Mouse (Mus musculus): ENCODE measurements around the gene Arhgef2.
A peak's percentile ranks its signal among the peaks of the same experiment; 100 is the strongest.
"Not testable (repeated sequence)": the region's sequence is repeated elsewhere in the genome, so short reads cannot be mapped to it uniquely, and the experiment has no call there.

The Arhgef2 gene

DNA sequence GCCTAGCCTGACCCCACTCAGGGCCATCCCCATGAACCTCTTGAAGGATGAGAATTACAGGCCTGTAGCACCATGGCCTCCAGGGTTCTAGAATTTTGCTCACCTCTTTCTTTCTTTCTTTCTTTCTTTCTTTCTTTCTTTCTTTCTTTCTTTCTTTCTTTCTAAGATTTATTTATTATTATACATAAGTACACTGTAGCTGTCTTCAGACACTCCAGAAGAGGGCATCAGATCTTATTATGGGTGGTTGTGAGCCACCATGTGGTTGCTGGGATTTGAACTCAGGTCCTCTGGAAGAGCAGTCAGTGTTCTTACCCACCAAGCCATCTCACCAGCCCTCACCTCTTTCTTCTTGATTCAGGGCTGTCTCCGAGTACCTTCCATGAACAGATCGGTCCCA lies at the start of gene Arhgef2:
TSS of gene Arhgef2 (plus strand) at position 301 of the 400 bp plus-strand sequence.
- not testable (repeated sequence) for ATAC-seq (ENCODE audit: insufficient number of reproducible peaks, low FRiP score, low TSS enrichment)

DNA sequence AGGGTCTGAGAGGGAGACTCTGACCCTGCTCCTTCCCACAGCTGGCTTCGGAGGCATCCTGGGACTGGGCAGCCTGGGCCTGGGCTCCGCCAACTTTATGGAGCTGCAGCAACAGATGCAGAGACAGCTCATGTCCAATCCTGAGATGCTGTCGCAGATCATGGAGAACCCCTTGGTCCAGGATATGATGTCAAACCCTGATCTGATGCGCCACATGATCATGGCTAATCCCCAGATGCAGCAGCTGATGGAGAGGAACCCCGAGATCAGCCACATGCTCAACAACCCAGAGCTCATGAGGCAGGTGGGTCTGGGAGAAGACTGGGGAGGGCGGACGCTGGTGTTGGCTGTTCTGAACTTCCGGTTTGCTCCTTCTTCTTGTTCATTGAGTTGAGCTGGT lies 49.1 kb upstream of the Arhgef2 start:
- ATAC-seq (ENCODE audit: insufficient number of reproducible peaks, low FRiP score, low TSS enrichment) = no peak

DNA sequence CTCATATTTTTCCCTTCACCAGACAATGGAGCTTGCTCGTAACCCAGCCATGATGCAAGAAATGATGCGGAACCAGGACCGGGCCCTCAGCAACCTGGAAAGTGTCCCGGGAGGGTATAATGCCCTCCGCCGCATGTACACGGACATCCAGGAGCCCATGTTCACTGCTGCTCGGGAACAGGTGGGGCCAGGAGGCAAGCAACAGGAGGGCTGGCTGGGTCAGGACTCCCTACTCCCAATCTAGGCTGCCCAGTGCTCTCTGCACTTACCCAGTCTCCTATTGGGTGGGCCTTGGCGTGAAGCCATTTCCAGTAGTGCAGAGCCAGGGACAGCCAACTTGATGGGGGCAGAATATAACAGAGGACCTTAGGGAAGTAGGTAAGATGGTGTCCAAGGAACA lies 46.2 kb upstream of the Arhgef2 start:
- no peak for ATAC-seq (ENCODE audit: insufficient number of reproducible peaks, low FRiP score, low TSS enrichment)

DNA sequence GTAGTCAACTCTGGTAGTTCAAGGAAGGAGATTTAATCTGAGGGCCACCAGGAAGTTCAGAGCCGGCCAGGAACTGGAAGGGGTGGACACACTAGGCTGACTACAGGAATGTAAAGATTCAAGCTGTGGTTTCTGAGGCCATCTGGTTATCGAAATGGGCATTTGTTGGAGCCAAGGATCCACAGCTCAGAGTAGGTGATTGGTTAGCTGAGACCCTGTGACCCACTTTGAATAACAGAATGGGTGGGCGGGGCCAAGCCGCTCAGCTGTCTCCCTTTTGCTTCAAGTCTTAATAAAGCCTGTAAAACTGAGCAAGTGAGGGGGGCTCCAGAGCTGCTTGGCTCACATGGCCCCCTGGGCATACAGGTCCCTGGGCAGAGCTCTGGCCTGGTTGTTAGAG lies 43.8 kb upstream of the Arhgef2 start:
- no peak for ATAC-seq (ENCODE audit: insufficient number of reproducible peaks, low FRiP score, low TSS enrichment)

DNA sequence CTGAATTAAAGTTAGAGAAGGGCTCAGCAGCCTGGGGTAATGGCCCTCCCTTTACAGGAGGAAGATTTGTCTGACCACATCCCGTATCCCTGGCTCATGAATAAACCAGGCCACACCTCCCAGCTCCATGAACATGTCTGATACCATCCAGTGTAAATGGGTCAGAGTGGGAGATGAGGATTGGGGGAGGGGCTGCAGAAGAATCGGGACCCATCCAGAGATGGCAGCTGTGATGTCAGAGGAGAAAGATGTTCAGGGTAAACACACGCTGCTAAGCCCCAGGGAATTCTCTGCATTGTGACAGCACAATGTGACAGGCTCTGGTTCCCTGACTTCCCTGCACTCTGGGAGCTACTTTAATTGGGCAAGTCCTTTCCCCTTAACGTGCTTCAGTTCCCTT lies 42.3 kb upstream of the Arhgef2 start:
- ATAC-seq (ENCODE audit: insufficient number of reproducible peaks, low FRiP score, low TSS enrichment) = no peak

DNA sequence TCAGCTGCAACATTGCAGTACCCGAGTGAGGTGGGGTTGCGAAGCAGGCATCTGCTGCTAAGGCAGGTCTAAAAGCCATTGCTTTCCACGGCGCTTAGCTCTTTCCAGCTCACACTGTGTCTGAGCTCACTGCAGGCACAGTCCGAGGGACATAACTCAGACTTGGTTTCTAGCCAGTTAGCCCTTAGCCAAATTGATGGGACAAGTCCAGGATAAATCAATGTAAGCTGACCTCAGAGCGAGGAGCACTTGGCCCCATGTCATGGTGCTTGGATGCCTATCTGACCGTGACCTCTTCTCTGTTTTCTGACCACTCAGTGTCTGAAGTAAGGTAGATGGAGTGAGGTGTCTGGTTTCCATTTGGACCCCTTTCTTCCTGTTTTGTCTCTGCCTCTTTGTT lies 41.8 kb upstream of the Arhgef2 start:
- ATAC-seq (ENCODE audit: insufficient number of reproducible peaks, low FRiP score, low TSS enrichment) = no peak

DNA sequence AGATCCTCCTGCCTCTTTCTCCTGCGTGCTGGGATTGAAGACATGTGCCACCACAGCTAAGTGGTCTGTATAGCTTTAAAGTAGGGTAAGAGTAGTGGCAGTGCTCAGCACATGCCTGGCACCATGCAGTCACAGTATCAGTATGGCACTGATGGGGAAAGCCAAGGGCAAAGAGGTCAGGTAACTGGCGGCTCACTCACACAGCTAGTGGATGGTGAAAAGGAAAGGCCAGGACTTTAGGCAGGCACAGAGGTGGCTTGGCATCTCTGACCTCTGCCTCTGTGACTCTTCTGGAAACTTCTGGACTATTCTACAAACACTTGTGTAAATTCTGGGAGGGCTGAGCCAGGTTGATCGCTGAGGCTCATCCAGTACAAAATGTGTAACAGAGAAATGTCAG lies 39.6 kb upstream of the Arhgef2 start:
- ATAC-seq (ENCODE audit: insufficient number of reproducible peaks, low FRiP score, low TSS enrichment) = no peak

DNA sequence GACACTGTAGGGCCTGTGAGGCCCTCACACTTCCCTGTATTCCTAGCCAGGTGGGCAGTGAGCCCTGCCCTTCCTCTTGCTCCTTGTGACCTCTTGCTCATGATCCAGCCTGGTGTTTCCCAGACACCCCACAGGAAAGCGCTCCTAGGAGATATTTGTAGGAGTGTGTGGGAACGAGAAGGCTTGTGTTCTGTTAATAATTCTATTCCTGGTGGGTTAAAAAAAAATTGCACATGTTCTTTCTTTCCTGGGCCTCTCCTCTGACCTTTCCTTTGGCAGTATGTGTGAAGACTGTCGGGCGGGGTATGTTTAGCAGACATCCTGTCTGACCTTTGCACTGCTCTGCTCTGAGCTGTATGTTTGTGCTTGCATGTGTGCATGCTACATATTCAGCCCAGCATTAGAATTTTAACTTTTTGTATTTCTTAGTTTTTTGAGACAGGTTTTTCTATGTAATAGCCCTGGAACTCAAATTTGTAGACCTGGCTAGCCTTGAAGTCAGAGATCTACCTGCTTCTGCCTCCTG lies 39.2 kb upstream of the Arhgef2 start:
- no peak for ATAC-seq (ENCODE audit: insufficient number of reproducible peaks, low FRiP score, low TSS enrichment)

DNA sequence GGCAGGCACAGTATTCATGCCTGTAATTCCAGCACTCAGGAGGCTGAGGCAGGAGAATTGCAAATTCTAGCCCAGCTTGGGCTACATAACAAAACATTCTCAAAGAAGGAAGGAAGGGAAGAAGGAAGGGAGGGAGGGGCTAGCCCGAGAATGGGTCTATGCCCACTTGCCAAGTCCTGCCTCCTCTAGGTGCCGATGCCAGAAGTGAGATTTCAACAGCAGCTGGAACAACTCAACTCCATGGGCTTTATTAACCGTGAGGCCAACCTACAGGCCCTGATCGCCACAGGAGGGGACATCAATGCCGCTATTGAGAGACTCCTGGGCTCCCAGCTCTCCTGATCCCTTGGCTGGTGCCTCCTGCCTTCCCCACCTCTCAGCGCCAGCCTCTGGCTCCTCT lies 37.9 kb upstream of the Arhgef2 start:
- ATAC-seq (ENCODE audit: insufficient number of reproducible peaks, low FRiP score, low TSS enrichment) = no peak

DNA sequence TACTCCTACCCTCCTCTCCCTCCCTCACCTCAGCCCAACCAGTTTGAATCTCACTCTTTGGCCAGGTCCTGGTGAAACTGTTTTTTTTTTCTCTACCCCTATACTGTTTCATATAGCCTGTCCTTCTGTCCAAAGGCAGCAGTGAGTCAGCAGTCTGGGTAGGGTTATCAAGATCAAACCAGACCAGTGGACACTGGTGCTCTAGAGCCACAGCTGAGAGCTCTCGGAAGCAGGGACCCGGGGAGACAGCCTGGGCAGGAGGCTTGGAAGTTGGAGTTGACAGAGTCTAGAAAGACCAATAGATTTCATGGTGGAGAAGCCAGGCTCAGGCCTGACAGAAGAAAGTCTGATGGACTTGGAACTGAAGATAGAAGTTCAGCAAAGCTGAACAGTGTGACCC lies 37.2 kb upstream of the Arhgef2 start:
- no peak for ATAC-seq (ENCODE audit: insufficient number of reproducible peaks, low FRiP score, low TSS enrichment)

DNA sequence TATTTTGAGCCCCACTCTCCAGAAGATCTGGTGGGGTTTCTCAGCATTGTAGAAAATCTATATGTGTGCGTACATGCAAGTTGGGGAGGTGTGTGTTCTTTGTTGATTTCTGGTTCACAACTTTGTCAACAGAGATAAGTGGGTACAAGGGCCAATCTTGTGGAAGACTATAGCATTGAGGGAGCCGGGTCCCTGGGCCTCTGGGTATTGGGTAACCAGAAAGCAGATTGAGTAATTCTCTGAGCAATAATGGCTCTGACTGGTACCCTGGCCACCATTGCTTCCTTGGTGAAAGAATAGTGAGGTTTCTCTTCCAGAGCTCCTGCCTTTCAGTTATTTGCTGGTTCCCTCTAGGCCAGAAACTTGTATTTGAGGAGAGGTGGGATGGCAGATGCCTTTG lies 36.7 kb upstream of the Arhgef2 start:
- ATAC-seq (ENCODE audit: insufficient number of reproducible peaks, low FRiP score, low TSS enrichment) = no peak

DNA sequence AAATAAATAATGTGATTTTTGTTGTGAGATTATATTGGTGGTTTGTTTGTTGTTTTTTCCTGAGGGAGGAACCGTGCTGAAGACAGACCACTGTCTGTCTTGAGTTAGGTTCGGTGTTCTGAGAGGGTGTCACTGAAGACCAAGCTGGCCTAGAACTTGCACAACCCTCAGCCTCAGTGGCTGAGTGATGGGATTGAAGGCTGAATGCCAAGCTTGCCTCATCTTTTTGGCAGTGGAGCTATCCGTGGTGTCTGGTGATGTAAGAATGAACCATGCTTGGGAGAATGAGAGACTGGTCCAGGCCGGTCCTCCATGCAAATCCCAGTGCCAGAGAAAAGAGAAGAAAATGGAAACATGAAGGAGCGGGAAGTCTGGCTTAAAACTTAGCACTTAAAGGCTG lies 36.1 kb upstream of the Arhgef2 start:
- ATAC-seq (ENCODE audit: insufficient number of reproducible peaks, low FRiP score, low TSS enrichment) = no peak

DNA sequence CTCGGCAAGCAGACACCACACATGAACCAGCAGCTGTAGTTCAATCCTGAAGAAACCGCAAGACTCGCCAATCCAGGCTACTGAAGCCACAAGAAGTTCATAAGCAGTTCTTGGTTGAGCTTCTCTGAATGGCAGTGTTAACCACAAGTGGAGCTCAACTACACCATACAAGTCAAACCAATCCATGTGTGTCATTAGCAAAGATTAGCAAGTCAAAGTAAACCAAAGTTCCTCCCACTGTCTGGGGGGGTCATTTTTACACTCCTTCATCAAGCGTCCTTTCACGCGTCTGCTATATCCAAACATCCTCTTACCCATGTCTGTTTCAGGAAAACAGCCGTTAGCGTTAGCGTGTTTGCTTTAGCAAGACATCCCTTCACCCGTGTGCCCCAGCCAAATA lies 35.4 kb upstream of the Arhgef2 start:
- ATAC-seq (ENCODE audit: insufficient number of reproducible peaks, low FRiP score, low TSS enrichment) = no peak

DNA sequence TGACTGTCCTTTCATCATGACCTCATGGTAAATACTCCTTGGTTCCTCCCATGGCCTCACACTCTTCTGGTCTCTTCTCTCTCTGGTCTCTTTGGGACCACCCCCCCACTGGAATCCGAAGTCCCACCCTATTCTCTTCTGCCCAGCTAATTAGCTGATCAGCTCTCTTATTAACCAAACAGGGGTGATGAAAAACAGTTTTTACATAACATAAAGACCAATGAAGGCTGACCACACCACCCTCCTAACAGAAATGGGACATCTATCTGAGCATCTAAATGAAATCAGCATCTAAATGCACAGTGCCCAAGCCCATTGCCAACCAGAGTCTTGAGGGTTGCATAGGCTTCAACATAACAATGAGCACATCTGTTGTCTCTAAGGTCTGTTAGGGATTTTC lies 33.9 kb upstream of the Arhgef2 start:
- no peak for ATAC-seq (ENCODE audit: insufficient number of reproducible peaks, low FRiP score, low TSS enrichment)

DNA sequence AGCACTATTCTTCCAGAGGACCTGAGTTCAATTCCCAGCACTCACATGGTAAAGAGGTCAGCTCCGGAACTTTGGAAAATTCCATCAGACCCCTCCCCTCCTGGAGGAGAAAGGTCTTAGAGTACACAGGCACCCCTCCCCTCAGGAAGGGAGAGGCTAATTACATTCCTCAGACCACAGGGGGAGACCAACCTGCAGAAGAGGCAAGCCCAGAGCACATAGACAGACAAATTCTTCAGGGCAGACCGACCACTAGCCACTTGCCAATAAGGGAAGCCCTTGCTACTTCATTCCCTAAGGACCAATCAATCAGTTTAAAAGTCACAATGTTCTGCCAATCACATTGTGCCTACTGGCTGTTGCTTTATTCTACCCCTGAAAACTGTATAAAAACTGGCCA lies 32.9 kb upstream of the Arhgef2 start:
- no peak for ATAC-seq (ENCODE audit: insufficient number of reproducible peaks, low FRiP score, low TSS enrichment)

DNA sequence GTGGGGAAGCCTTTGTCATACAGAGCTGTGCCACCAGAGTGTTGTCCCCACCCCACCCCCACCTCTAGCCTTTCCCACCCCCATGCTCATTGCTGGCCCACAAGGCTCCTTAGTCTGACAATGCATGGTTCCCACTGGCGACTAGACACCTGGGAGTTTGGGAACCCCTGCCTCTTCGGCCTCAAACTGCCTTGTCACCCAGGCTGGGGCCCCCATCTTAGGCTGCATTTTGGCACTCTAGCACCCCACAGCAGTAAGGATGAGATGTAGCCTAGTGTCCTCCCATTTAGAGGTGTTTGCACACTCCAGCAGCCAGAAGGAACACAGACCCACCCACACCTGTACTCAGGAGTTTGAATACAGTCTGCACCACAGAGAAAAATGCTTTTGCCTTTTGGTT lies 32.0 kb upstream of the Arhgef2 start:
- no peak for ATAC-seq (ENCODE audit: insufficient number of reproducible peaks, low FRiP score, low TSS enrichment)

DNA sequence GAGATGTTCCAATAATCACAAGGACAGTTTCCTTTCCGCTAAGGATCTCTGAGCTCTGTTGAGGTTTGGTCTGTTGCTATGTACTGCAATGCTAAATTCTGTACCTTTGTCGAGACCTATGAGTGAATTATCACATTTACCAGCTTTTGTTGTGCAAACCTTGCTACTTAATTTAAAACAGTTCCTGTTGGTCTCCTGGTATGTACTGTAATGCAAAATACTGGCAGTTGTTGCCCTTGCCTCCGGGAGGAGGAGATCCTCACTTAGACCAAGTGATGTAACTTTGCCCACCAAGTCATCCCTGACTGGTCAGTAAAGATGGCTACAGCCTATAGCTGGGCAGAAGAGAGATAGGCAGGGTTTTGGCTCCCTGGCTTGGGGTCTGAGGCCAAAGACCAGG lies 30.2 kb upstream of the Arhgef2 start, which contains the start of gene Ssr2:
TSS of gene Ssr2 (plus strand) at position 337 of the 400 bp plus-strand sequence.
- no peak for ATAC-seq (ENCODE audit: insufficient number of reproducible peaks, low FRiP score, low TSS enrichment)

DNA sequence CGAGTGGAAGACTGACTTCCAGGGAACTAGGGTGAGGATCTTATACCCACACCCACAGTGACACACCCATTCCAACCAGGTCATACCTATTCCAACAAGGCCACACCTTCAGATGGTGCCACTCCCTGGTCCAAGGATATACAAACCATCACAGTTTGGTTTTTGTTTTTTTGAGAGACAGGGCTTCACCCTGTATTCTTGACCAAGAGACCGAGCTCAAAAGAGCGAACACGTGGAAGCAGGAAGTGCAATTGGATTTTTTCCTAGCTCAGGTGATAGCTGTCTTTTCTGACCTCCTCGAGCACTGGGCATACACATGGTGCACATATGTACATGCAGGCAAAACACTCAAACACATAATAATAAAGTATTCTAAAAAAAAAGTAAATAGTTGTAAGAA lies 27.9 kb upstream of the Arhgef2 start:
- not testable (repeated sequence) for ATAC-seq (ENCODE audit: insufficient number of reproducible peaks, low FRiP score, low TSS enrichment)

DNA sequence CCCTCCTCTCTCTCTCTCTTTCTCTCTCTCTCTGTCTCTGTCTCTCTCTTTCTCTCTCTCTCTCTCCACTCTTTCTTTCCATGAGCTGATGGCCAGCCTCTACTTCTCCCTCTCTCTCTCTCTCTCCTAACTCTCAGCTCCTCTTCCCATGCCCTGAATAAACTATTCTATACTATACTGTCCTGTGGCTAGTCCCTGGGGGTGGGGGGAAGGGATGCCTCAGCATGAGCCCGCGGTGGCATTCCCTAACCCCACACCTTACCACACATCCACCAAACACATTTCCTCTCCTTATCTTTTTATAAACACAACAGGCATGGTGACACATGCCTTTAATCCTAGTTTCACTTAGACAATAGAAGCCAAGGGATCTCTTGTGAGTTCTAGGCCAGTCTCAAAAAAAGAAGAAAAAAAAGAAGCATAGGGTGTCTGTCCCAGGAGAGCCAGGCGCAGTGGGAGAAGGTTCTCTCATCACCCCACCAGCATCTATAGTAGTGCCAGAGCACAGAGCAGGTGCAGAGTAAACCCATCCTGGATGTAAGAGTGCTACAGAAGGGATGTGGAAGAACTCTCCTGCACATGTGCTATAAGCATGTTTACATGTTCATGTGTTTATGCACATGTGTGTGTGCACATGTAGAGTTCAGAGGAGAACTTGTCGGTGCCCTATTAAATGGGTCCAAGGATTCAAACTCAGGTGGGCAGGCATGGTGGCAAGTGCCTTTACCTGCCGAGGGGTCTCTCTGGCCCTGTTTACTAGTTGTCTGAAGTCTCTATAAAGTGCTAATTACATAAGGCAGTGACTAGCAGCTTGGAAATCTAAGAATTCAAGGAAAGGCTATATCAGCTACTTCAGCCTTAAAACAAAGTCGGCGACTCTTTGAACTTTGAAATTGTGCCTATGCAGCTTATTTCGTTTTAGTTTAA lies 27.0 kb upstream of the Arhgef2 start:
- no peak for ATAC-seq (ENCODE audit: insufficient number of reproducible peaks, low FRiP score, low TSS enrichment)

DNA sequence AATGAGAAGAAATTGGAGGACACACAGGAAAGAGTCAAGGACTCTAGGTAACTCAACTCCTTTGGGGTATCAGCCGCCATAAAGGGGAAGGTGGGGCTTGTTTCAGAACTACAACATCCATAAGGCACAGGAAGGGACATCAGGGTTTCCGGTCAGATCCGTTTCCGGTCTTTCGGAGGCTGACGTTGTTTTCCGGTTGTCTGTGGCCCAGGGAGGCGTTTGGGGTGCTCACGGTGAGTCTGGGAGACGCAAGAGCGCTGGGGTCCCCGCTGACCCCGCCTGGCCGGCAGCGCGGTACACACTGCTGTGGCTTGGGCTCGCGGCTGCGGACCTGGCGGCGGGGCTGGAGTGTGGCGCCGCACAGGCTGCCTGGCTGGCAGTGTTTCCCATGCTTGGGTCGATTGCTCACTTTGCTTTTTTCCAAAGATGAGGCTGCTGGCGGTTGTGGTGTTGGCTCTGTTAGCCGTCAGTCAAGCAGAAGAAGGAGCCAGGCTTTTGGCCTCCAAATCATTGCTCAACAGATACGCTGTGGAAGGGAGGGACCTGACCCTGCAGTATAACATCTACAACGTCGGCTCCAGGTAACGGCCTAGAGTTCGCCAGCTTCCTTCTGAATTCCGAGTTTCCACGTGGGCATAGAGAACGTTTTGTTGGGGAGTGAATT lies 26.2 kb upstream of the Arhgef2 start:
- ATAC-seq (ENCODE audit: insufficient number of reproducible peaks, low FRiP score, low TSS enrichment) = peak; percentile 96

DNA sequence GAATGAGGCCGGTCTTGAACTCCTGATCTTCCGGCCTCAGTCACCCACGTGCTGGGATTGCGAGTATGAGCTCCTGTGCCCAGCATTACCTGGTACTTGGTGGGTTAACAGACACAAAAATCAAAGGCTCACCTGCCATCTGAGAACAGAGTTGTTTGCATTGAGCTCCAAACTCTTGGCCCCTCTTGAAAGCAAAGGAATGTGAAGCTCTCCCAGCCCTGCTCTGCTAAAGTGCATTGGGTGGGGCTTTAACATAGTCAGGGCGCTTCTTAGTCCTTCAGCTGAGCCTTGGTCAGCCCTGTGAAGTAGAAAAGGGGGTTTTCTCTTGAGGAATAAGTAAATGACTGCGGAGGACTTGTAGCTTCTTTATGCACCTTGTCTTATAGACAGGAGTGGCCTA lies 20.0 kb upstream of the Arhgef2 start:
- ATAC-seq (ENCODE audit: insufficient number of reproducible peaks, low FRiP score, low TSS enrichment) = no peak

DNA sequence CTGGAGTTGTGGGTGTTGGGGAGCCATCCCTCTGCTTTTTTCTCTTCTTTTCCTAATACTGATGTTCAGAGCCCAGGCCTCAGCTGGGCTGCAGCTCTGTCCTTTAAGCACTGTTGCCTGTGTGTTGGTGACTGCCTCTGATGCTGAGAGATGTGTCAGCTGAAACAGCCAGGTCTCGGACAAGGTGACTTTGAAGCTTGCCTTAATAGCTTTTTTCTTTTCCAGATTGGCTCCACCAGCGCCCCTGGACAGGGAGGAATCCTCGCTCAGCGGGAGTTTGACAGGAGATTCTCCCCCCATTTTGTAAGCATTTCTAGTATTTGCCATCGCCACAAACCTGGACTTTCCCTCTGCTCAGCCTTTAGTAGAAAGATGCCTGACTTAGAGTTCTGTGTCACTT lies 19.1 kb upstream of the Arhgef2 start:
- no peak for ATAC-seq (ENCODE audit: insufficient number of reproducible peaks, low FRiP score, low TSS enrichment)

All from cerebellum, adult (tissue).